Mouse (Mus musculus) G1E (cell line): ENCODE measurements around the gene Trip6.

ENCODE experiments used
- CTCF ChIP-seq: IDR thresholded peaks from 2 replicates; pipeline ENCODE4 v1.5.1; 2012; ENCODE audit warnings: low read depth, low read length, inconsistent platforms, mixed read lengths
- GATA1 ChIP-seq: IDR thresholded peaks from 2 replicates; pipeline ENCODE4 v1.6.1; 2012; ENCODE audit warnings: borderline replicate concordance, low read length, inconsistent platforms, mixed read lengths
- GATA2 ChIP-seq: IDR thresholded peaks from 2 replicates; pipeline ENCODE4 v1.6.1; 2012; ENCODE audit warnings: low read depth, low read length, inconsistent platforms, borderline replicate concordance
- POLR2AphosphoS5 ChIP-seq: IDR thresholded peaks from 2 replicates; pipeline ENCODE4 v1.6.1; 2012; ENCODE audit warnings: low read depth, low read length, inconsistent platforms; ENCODE audit not compliant: insufficient replicate concordance
- TAL1 ChIP-seq: conservative IDR thresholded peaks from 2 replicates; pipeline ENCODE4 v1.6.1; 2012; ENCODE audit warnings: low read depth, low read length, inconsistent platforms, mixed read lengths

DNA sequence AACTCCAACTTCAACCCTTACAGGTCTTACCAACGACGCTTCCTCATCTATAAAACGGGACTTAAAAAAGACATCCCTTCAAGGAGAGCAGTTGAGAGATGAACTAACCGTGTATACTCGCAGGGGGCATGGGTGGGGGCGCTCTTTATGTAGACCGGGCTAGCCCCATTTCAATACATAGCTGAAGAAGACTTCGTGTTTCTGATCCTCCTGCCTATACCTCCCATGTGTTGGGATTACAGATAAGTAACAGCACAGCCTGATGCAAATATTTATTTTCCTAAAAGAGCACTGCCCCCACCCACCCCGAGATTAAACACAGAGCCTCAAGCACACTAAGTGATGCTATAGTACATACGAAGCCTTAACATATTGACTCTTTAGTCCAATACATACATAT lies 20.1 kb upstream of the Trip6 start:
- TF ChIP-seq GATA2: no peak
- TF ChIP-seq CTCF: no peak
- TF ChIP-seq GATA1: no peak
- no peak for TF ChIP-seq POLR2AphosphoS5
- TF ChIP-seq TAL1: no peak
